Mouse (Mus musculus) embryonic facial prominence, embryonic 10.5 days (tissue): Measurements from ENCODE around the gene Hcrtr1. TPM values are rescaled to one million over a fixed set of nuclear protein-coding genes. Genes with fewer than 3 reads are reported as not detected.

ENCODE experiments used
- DNase-seq: peaks from one replicate; pipeline ENCODE4 v3.0.0-alpha.2; 2017; ENCODE audit warnings: low spot score
- H3K27ac ChIP-seq: fragments of 300-500 bp; sonication (generic); replicated peaks from 2 replicates; pipeline ENCODE4 v1.5.1; 2016; ENCODE audit warnings: mild to moderate bottlenecking
- H3K27me3 ChIP-seq: fragments of 300-500 bp; sonication (generic); replicated peaks from 2 replicates; pipeline ENCODE4 v1.6.1; 2016; ENCODE audit warnings: low read depth, mild to moderate bottlenecking; ENCODE audit not compliant: poor library complexity, severe bottlenecking
- H3K36me3 ChIP-seq: fragments of 300-500 bp; sonication (generic); replicated peaks from 2 replicates; pipeline ENCODE4 v1.6.1; 2016; ENCODE audit warnings: mild to moderate bottlenecking, moderate library complexity
- H3K4me1 ChIP-seq: fragments of 300-500 bp; sonication (generic); 2 replicates; pipeline ENCODE4 v1.6.1; 2016
- H3K4me3 ChIP-seq: fragments of 300-500 bp; sonication (generic); 2 replicates; pipeline ENCODE4 v1.5.1; 2016; ENCODE audit warnings: mild to moderate bottlenecking, moderate library complexity
- H3K9me3 ChIP-seq: fragments of 300-500 bp; sonication (generic); 2 replicates; pipeline ENCODE4 v1.6.1; 2016; ENCODE audit warnings: mild to moderate bottlenecking
- WGBS: fragments of 180-500 bp; shearing (Covaris S2); methylation state at CpG from one replicate; pipeline ENCODE4 v1.1.7; 2016; 5-methylcytosine and 5-hydroxymethylcytosine counted together
- polyA plus RNA-seq: library from polyadenylated mRNA; unstranded; fragments of >200 nt; fragmentation: Nextera tagmentation; extraction: Ambion mirVana; gene quantifications from 2 replicates; pipeline ENCODE4 v1.2.1, GENCODE M21; 2016

The Hcrtr1 gene
- polyA plus RNA-seq, 1 experiment from 2014 or later, result 0.21 TPM

- no peaks in the 10 kb centered on the region for H3K9me3 ChIP-seq
- WGBS, result 51% methylated on average over 9 of the region's 9 CpGs
- H3K36me3 ChIP-seq, result no peaks in the 10 kb centered on the region
- no peak overlapping the region for H3K4me3 ChIP-seq
- no peak overlapping the region for H3K27ac ChIP-seq
- no peak for DNase-seq
- peaks cover 65% of the 10 kb centered on the region for H3K27me3 ChIP-seq
- peaks cover 56% of the 10 kb centered on the region for H3K4me1 ChIP-seq
Measured at GRCm38 (mm10) chr4:130082211-130082610, 56.9 kb downstream of the Hcrtr1 start.

GRCm38 (mm10) chr4:130081345-130082190 is 57.6 kb downstream of the Hcrtr1 start:
- WGBS, result 77% methylated on average over 19 of the region's 19 CpGs
- Histone ChIP-seq H3K4me3 (no peak overlapping the region), H3K36me3 (no peaks in the 10 kb centered on the region), H3K9me3 (no peaks in the 10 kb centered on the region), H3K27ac (peak overlapping the region; percentile 19; the same call in 1 of the 2 replicates), H3K4me1 (peaks cover 61% of the 10 kb centered on the region), H3K27me3 (peaks cover 69% of the 10 kb centered on the region)
- DNase-seq, result no peak

Other genes with a start within 250 kb of the Hcrtr1 start
- gene Spocd1, start 210.1 kb downstream of the Hcrtr1 start, polyA plus RNA-seq, result not detected in 2 replicates
- 1.1 and 1.2 TPM in 2 replicates for gene Adgrb2, start 154.5 kb downstream of the Hcrtr1 start, polyA plus RNA-seq
- 4.7 and 7.2 TPM in 2 replicates for gene Col16a1, start 91.5 kb downstream of the Hcrtr1 start, polyA plus RNA-seq
- gene Pef1, start 36.8 kb downstream of the Hcrtr1 start, polyA plus RNA-seq, result 69.2 and 73.2 TPM in 2 replicates
- 10.7 and 12.3 TPM in 2 replicates for gene Tinagl1, start 35.8 kb upstream of the Hcrtr1 start, polyA plus RNA-seq
- not detected in 2 replicates for gene Gm853, start 83.0 kb upstream of the Hcrtr1 start, polyA plus RNA-seq
- 43.6 and 60.0 TPM in 2 replicates for gene Serinc2, start 139.8 kb upstream of the Hcrtr1 start, polyA plus RNA-seq
- 15.6 and 16.2 TPM in 2 replicates for gene Fabp3, start 169.2 kb upstream of the Hcrtr1 start, polyA plus RNA-seq
- gene Gm10570, start 169.3 kb upstream of the Hcrtr1 start, polyA plus RNA-seq, result 0.77 TPM in 1 of 2 replicates, not detected in the other
- gene Zcchc17, start 220.6 kb upstream of the Hcrtr1 start, polyA plus RNA-seq, result 70.9 and 73.3 TPM in 2 replicates
- gene Snrnp40, start 220.8 kb upstream of the Hcrtr1 start, polyA plus RNA-seq, result 220 and 225 TPM in 2 replicates